8 mouse cellular contexts compared by ENCODE assay signal in genomic region chr2:12418534-12419261, GRCm38 (mm10). TPM values are rescaled to one million over a fixed set of nuclear protein-coding genes. Genes with fewer than 3 reads are reported as not detected.
DNase-seq lines count a peak whose midpoint lies in the region; ATAC-seq and TF ChIP-seq lines count a peak whose summit lies in the region.

No protein-coding gene starts in this region.

- no peak for TF ChIP-seq CTCF in G1E (IDR thresholded peaks at IDR 0.05; ENCODE audit: low read depth, low read length)

- DNase-seq in kidney, adult 8-10 months: no peak
- DNase-seq in G1E (ENCODE audit: low spot score): peak; percentile 17
- peak; percentile 52 for DNase-seq in embryo, embryonic 11 days
- DNase-seq in hindbrain, embryonic 11.5 days (ENCODE audit: low spot score): no peak
- DNase-seq in adrenal gland, adult (ENCODE audit: inconsistent age in 2 of 2, low spot score in 1 of 2): no peak

- H3K27ac ChIP-seq in kidney, embryonic 16.5 days (ENCODE audit: low read length): peak overlapping the region; percentile 71
- H3K27ac ChIP-seq in hindbrain, embryonic 11.5 days (ENCODE audit: low read depth, low read length): peak overlapping the region; percentile 54; the same call in 1 of the 2 replicates
- peak overlapping the region; percentile 79 for H3K27ac ChIP-seq in liver, embryonic 15.5 days (replicated peaks)

- H3K36me3 ChIP-seq in kidney, embryonic 16.5 days (ENCODE audit: insufficient read depth, low read length): no peaks in the 10 kb centered on the region
- H3K36me3 ChIP-seq in G1E (replicated peaks): peaks cover 21% of the 10 kb centered on the region
- H3K36me3 ChIP-seq in hindbrain, embryonic 11.5 days (ENCODE audit: control insufficient read depth, insufficient read depth, low read length): no peaks in the 10 kb centered on the region
- H3K36me3 ChIP-seq in liver, embryonic 15.5 days (replicated peaks): no peaks in the 10 kb centered on the region

- WGBS in kidney, embryonic 16.5 days: under 1% methylated on average over 40 of the region's 40 CpGs
- under 1% methylated on average over 39 of the region's 40 CpGs for WGBS in hindbrain, embryonic 11.5 days
- WGBS in liver, embryonic 15.5 days (ENCODE audit: insufficient replicate concordance): under 1% methylated on average over 40 of the region's 40 CpGs

- peak; percentile 82 for ATAC-seq in kidney, embryonic 16.5 days (ENCODE audit: low FRiP score, low TSS enrichment)
- no peak for ATAC-seq in G1E (ENCODE audit: extremely low read depth, insufficient number of reproducible peaks, low FRiP score, poor library complexity, severe bottlenecking)
- ATAC-seq in hindbrain, embryonic 11.5 days (ENCODE audit: low FRiP score): peak; percentile 79
- peak; percentile 58 for ATAC-seq in liver, embryonic 15.5 days (ENCODE audit: insufficient read depth)
- ATAC-seq in neutrophil, adult 5-6 weeks (ENCODE audit: extremely low read depth, insufficient number of reproducible peaks, low FRiP score, poor library complexity, severe bottlenecking): peak; percentile 32; the same call in 1 of the 2 replicates

- peak overlapping the region; percentile 76 for H3K9ac ChIP-seq in kidney, embryonic 16.5 days (replicated peaks; ENCODE audit: low read length)
- H3K9ac ChIP-seq in hindbrain, embryonic 11.5 days (ENCODE audit: low read depth, low read length): peak overlapping the region; percentile 76
- H3K9ac ChIP-seq in liver, embryonic 15.5 days: peak overlapping the region; percentile 83

- H3K27me3 ChIP-seq in kidney, embryonic 16.5 days (ENCODE audit: insufficient read depth, low read length): no peaks in the 10 kb centered on the region
- H3K27me3 ChIP-seq in G1E (ENCODE audit: insufficient read depth, low read length): 0 out of 2 replicates have a peak, but pooled peaks cover 3% of the 10 kb centered on the region
- H3K27me3 ChIP-seq in hindbrain, embryonic 11.5 days (ENCODE audit: control insufficient read depth, insufficient read depth, low read length): no peaks in the 10 kb centered on the region
- no peaks in the 10 kb centered on the region for H3K27me3 ChIP-seq in liver, embryonic 15.5 days

- H3K4me1 ChIP-seq in kidney, embryonic 16.5 days (ENCODE audit: insufficient read depth, low read length): peaks cover 8% of the 10 kb centered on the region
- H3K4me1 ChIP-seq in G1E (ENCODE audit: insufficient read depth, low read depth, low read length): peaks cover 28% of the 10 kb centered on the region
- no peaks in the 10 kb centered on the region for H3K4me1 ChIP-seq in hindbrain, embryonic 11.5 days (replicated peaks; ENCODE audit: control insufficient read depth, insufficient read depth, low read length)
- peaks cover 31% of the 10 kb centered on the region for H3K4me1 ChIP-seq in liver, embryonic 15.5 days (replicated peaks)

- peak overlapping the region; percentile 75 for H3K4me3 ChIP-seq in kidney, embryonic 16.5 days (ENCODE audit: low read length)
- peak overlapping the region; percentile 97 for H3K4me3 ChIP-seq in G1E (ENCODE audit: low read depth, low read length)
- H3K4me3 ChIP-seq in hindbrain, embryonic 11.5 days (ENCODE audit: low read depth, low read length): peak overlapping the region; percentile 85
- H3K4me3 ChIP-seq in liver, embryonic 15.5 days (replicated peaks): peak overlapping the region; percentile 87

- no peaks in the 10 kb centered on the region for H3K9me3 ChIP-seq in kidney, embryonic 16.5 days (ENCODE audit: low read length)
- no peaks in the 10 kb centered on the region for H3K9me3 ChIP-seq in G1E (replicated peaks)
- no peaks in the 10 kb centered on the region for H3K9me3 ChIP-seq in hindbrain, embryonic 11.5 days (ENCODE audit: control insufficient read depth, low read length)
- H3K9me3 ChIP-seq in liver, embryonic 15.5 days (replicated peaks): no peaks in the 10 kb centered on the region

- peak overlapping the region; percentile 70 for H3K4me2 ChIP-seq in kidney, embryonic 16.5 days (replicated peaks; ENCODE audit: low read depth, low read length)
- peak overlapping the region; percentile 75 for H3K4me2 ChIP-seq in hindbrain, embryonic 11.5 days (replicated peaks; ENCODE audit: low read depth, low read length)
- peak overlapping the region; percentile 81 for H3K4me2 ChIP-seq in liver, embryonic 15.5 days

RNA-seq across cellular contexts. Expression of gene Mindy3, which starts 0.6 kb away (rescaled TPM):
- polyA plus RNA-seq in kidney, embryonic 16.5 days (2015; fragmentation: Nextera tagmentation; extraction: Ambion mirVana): 35.4 and 37.9 TPM in 2 replicates
- total RNA-seq in G1E (2014; fragmentation: Nextera tagmentation) (62.8 and 64.4 TPM in 2 replicates), G1E (2017) (46.4 and 53.9 TPM in 2 replicates)
- 91.7 and 113 TPM in 2 replicates for polyA plus RNA-seq in G1E (2012)
- polyA plus RNA-seq in hindbrain, embryonic 11.5 days (2014; fragmentation: Nextera tagmentation; extraction: Ambion mirVana): 51.4 and 53.8 TPM in 2 replicates
- 14.0 and 15.3 TPM in 2 replicates for polyA plus RNA-seq in liver, embryonic 15.5 days (2015; fragmentation: Nextera tagmentation; extraction: Ambion mirVana)
- total RNA-seq in neutrophil, adult 5-6 weeks (2017): 34.5 and 39.2 TPM in 2 replicates

Comparison
In these comparisons a context has a peak if more than half of its experiments do, and no peak if none do; other contexts are left out.
1. DNase-seq: peak in G1E (single experiment) and embryo, embryonic 11 days (single experiment); none in kidney, adult 8-10 months (0 of 2), hindbrain, embryonic 11.5 days (single experiment) and adrenal gland, adult (0 of 2).
2. Peak in every context shown above with its lines, with median percentiles within 50 percentile points of each other: H3K27ac ChIP-seq, H3K4me2 ChIP-seq, H3K4me3 ChIP-seq and H3K9ac ChIP-seq.